ENCODE assay signal across 8 mouse cellular contexts in the genomic region with DNA sequence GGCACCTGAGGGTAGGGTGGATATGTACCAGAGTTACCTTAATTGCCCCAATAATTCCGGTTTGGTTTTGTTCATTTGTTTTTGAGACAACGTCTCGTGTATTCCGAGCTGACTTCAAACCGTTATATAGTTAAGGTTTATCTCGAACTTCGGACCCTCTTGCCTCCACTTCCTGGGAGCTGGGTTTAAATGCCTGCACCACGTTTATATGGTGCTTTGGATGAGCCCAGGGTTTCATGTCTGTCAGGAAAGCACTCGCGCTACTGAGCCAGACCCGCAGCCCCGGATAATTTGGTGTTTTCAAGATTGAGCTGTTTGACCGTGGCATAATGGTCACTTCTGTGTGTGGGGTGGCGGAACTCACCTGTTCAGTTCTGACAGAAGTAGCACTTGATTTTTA. TPM values are rescaled to one million over a fixed set of nuclear protein-coding genes. Genes with fewer than 3 reads are reported as not detected.
A peak's percentile ranks its signal among the peaks of the same experiment; 100 is the strongest.
DNase-seq lines count a peak whose midpoint lies in the region; ATAC-seq and TF ChIP-seq lines count a peak whose summit lies in the region.

No protein-coding gene starts in this region.

- H3K27ac ChIP-seq in lung, embryonic 14.5 days (ENCODE audit: low read depth): peak overlapping the region; percentile 75; the same call in 1 of the 2 replicates
- no peak overlapping the region for H3K27ac ChIP-seq in embryonic facial prominence, embryonic 12.5 days
- H3K27ac ChIP-seq in intestine, embryonic 16.5 days (ENCODE audit: low read length): peak overlapping the region; percentile 67; the same call in 1 of the 2 replicates
- H3K27ac ChIP-seq in neural tube, embryonic 15.5 days (replicated peaks): no peak overlapping the region; the same call in 1 of the 2 replicates

- no peaks in the 10 kb centered on the region for H3K9me3 ChIP-seq in lung, embryonic 14.5 days (ENCODE audit: low read depth, low read length)
- H3K9me3 ChIP-seq in embryonic facial prominence, embryonic 12.5 days: no peaks in the 10 kb centered on the region
- no peaks in the 10 kb centered on the region for H3K9me3 ChIP-seq in intestine, embryonic 16.5 days (ENCODE audit: control insufficient read depth, low read length)
- H3K9me3 ChIP-seq in neural tube, embryonic 15.5 days (replicated peaks): no peaks in the 10 kb centered on the region

- H3K27me3 ChIP-seq in lung, embryonic 14.5 days (ENCODE audit: insufficient read depth, low read length): no peaks in the 10 kb centered on the region
- H3K27me3 ChIP-seq in embryonic facial prominence, embryonic 12.5 days: no peaks in the 10 kb centered on the region
- H3K27me3 ChIP-seq in intestine, embryonic 16.5 days (replicated peaks; ENCODE audit: control insufficient read depth, insufficient read depth, low read length): no peaks in the 10 kb centered on the region
- 0 out of 2 replicates have a peak, but pooled peaks cover 7% of the 10 kb centered on the region for H3K27me3 ChIP-seq in neural tube, embryonic 15.5 days (replicated peaks)

- peak overlapping the region; percentile 94 for H3K4me2 ChIP-seq in lung, embryonic 14.5 days
- H3K4me2 ChIP-seq in embryonic facial prominence, embryonic 12.5 days (replicated peaks): peak overlapping the region; percentile 83
- H3K4me2 ChIP-seq in intestine, embryonic 16.5 days (ENCODE audit: low read depth, low read length): peak overlapping the region; percentile 75
- H3K4me2 ChIP-seq in neural tube, embryonic 15.5 days: peak overlapping the region; percentile 91

- peaks cover 36% of the 10 kb centered on the region for H3K36me3 ChIP-seq in lung, embryonic 14.5 days (ENCODE audit: insufficient read depth)
- H3K36me3 ChIP-seq in embryonic facial prominence, embryonic 12.5 days: peaks cover 26% of the 10 kb centered on the region
- H3K36me3 ChIP-seq in intestine, embryonic 16.5 days (ENCODE audit: control insufficient read depth, insufficient read depth, low read length): 0 out of 2 replicates have a peak, but pooled peaks cover 6% of the 10 kb centered on the region
- peaks cover 24% of the 10 kb centered on the region for H3K36me3 ChIP-seq in neural tube, embryonic 15.5 days

- DNase-seq in lung, embryonic 14.5 days: peak; percentile 10
- DNase-seq in lung, postnatal 36 days: no peak
- DNase-seq in spleen, postnatal 14 days (ENCODE audit: low spot score in 2 of 2): no peak
- DNase-seq in gastrocnemius, postnatal 10 days: no peak
- no peak for DNase-seq in layer of hippocampus, adult 11-12 months (ENCODE audit: low spot score)

- 2% methylated on average over 14 of the region's 14 CpGs for WGBS in lung, embryonic 14.5 days
- WGBS in embryonic facial prominence, embryonic 12.5 days: 1% methylated on average over 14 of the region's 14 CpGs
- 2% methylated on average over 14 of the region's 14 CpGs for WGBS in intestine, embryonic 16.5 days
- 3% methylated on average over 14 of the region's 14 CpGs for WGBS in neural tube, embryonic 15.5 days

- H3K4me3 ChIP-seq in lung, embryonic 14.5 days (ENCODE audit: low read depth, low read length): peak overlapping the region; percentile 92
- peak overlapping the region; percentile 90 for H3K4me3 ChIP-seq in embryonic facial prominence, embryonic 12.5 days
- peak overlapping the region; percentile 94 for H3K4me3 ChIP-seq in intestine, embryonic 16.5 days (ENCODE audit: low read length)
- peak overlapping the region; percentile 92 for H3K4me3 ChIP-seq in neural tube, embryonic 15.5 days (replicated peaks)

- TF ChIP-seq CTCF in lung, embryonic 14.5 days (IDR thresholded peaks at IDR 0.05; ENCODE audit: low read depth): no peak

- ATAC-seq in lung, embryonic 14.5 days (ENCODE audit: insufficient read depth): no peak
- no peak for ATAC-seq in embryonic facial prominence, embryonic 12.5 days (ENCODE audit: insufficient number of reproducible peaks, insufficient read depth, low FRiP score, low TSS enrichment)
- ATAC-seq in intestine, embryonic 16.5 days: peak; percentile 38; the same call in 1 of the 2 replicates
- ATAC-seq in neural tube, embryonic 15.5 days (ENCODE audit: low FRiP score): no peak

- H3K4me1 ChIP-seq in lung, embryonic 14.5 days (ENCODE audit: insufficient read depth): peaks cover 3% of the 10 kb centered on the region; the same call in 1 of the 2 replicates
- H3K4me1 ChIP-seq in embryonic facial prominence, embryonic 12.5 days: peaks cover 11% of the 10 kb centered on the region; the same call in 1 of the 2 replicates
- H3K4me1 ChIP-seq in intestine, embryonic 16.5 days (ENCODE audit: control insufficient read depth, insufficient read depth, low read length): peaks cover 6% of the 10 kb centered on the region; the same call in 1 of the 2 replicates
- peaks cover 23% of the 10 kb centered on the region for H3K4me1 ChIP-seq in neural tube, embryonic 15.5 days

- H3K9ac ChIP-seq in lung, embryonic 14.5 days: peak overlapping the region; percentile 96
- H3K9ac ChIP-seq in embryonic facial prominence, embryonic 12.5 days: peak overlapping the region; percentile 94
- peak overlapping the region; percentile 95 for H3K9ac ChIP-seq in intestine, embryonic 16.5 days (ENCODE audit: low read depth, low read length)
- H3K9ac ChIP-seq in neural tube, embryonic 15.5 days (replicated peaks): peak overlapping the region; percentile 87

RNA-seq across cellular contexts. Expression of gene Snrpa1, which starts 2.3 kb away (rescaled TPM):
- 196 and 200 TPM in 2 replicates for polyA plus RNA-seq in lung, embryonic 14.5 days (2014; fragmentation: Nextera tagmentation; extraction: Ambion mirVana)
- 213 and 216 TPM in 2 replicates for polyA plus RNA-seq in embryonic facial prominence, embryonic 12.5 days (2016; fragmentation: Nextera tagmentation; extraction: Ambion mirVana)
- polyA plus RNA-seq in intestine, embryonic 16.5 days (2015; fragmentation: Nextera tagmentation; extraction: Ambion mirVana): 137 and 156 TPM in 2 replicates
- 116 and 133 TPM in 2 replicates for polyA plus RNA-seq in neural tube, embryonic 15.5 days (2015; fragmentation: Nextera tagmentation; extraction: Ambion mirVana)
- total RNA-seq in gastrocnemius, postnatal 10 days (2021): 10 to 100 TPM; 26.0 to 26.6 TPM

RNA-seq across cellular contexts. Expression of gene Gm45213, which starts 17.7 kb away (rescaled TPM):
- not detected in 2 replicates for polyA plus RNA-seq in lung, embryonic 14.5 days (2014; fragmentation: Nextera tagmentation; extraction: Ambion mirVana)
- polyA plus RNA-seq in embryonic facial prominence, embryonic 12.5 days (2016; fragmentation: Nextera tagmentation; extraction: Ambion mirVana): not detected in 2 replicates
- polyA plus RNA-seq in intestine, embryonic 16.5 days (2015; fragmentation: Nextera tagmentation; extraction: Ambion mirVana): not detected in 2 replicates
- polyA plus RNA-seq in neural tube, embryonic 15.5 days (2015; fragmentation: Nextera tagmentation; extraction: Ambion mirVana): not detected in 2 replicates
- not detected for total RNA-seq in gastrocnemius, postnatal 10 days (2021)

RNA-seq across cellular contexts. Expression of gene Selenos, which starts 18.4 kb away (rescaled TPM):
- 95.3 and 102 TPM in 2 replicates for polyA plus RNA-seq in lung, embryonic 14.5 days (2014; fragmentation: Nextera tagmentation; extraction: Ambion mirVana)
- 93.2 and 94.7 TPM in 2 replicates for polyA plus RNA-seq in embryonic facial prominence, embryonic 12.5 days (2016; fragmentation: Nextera tagmentation; extraction: Ambion mirVana)
- polyA plus RNA-seq in intestine, embryonic 16.5 days (2015; fragmentation: Nextera tagmentation; extraction: Ambion mirVana): 129 and 138 TPM in 2 replicates
- polyA plus RNA-seq in neural tube, embryonic 15.5 days (2015; fragmentation: Nextera tagmentation; extraction: Ambion mirVana): 92.0 and 93.1 TPM in 2 replicates
- 10 to 100 TPM; 31.4 to 31.7 TPM for total RNA-seq in gastrocnemius, postnatal 10 days (2021)

RNA-seq across cellular contexts. Expression of gene Chsy1, which starts 48.3 kb away (rescaled TPM):
- polyA plus RNA-seq in lung, embryonic 14.5 days (2014; fragmentation: Nextera tagmentation; extraction: Ambion mirVana): 29.0 and 29.9 TPM in 2 replicates
- 20.7 and 21.2 TPM in 2 replicates for polyA plus RNA-seq in embryonic facial prominence, embryonic 12.5 days (2016; fragmentation: Nextera tagmentation; extraction: Ambion mirVana)
- polyA plus RNA-seq in intestine, embryonic 16.5 days (2015; fragmentation: Nextera tagmentation; extraction: Ambion mirVana): 6.3 and 7.0 TPM in 2 replicates
- 9.9 and 10.7 TPM in 2 replicates for polyA plus RNA-seq in neural tube, embryonic 15.5 days (2015; fragmentation: Nextera tagmentation; extraction: Ambion mirVana)
- 10 to 100 TPM; 12.1 to 19.0 TPM for total RNA-seq in gastrocnemius, postnatal 10 days (2021)

Comparison
In these comparisons a context has a peak if more than half of its experiments do, and no peak if none do; other contexts are left out.
1. H3K27ac ChIP-seq: peak in lung, embryonic 14.5 days (single experiment) and intestine, embryonic 16.5 days (single experiment); none in embryonic facial prominence, embryonic 12.5 days (single experiment) and neural tube, embryonic 15.5 days (single experiment).
2. Peak in every context shown above with its lines, with median percentiles within 50 percentile points of each other: H3K4me2 ChIP-seq, H3K4me3 ChIP-seq and H3K9ac ChIP-seq.